Mouse (Mus musculus) small intestine, adult 2 months (tissue): ENCODE results near the gene Coro1c. TPM values are rescaled to one million over a fixed set of nuclear protein-coding genes. Genes with fewer than 3 reads are reported as not detected.

Experiments used
- H3K27ac ChIP-seq: fragments of 200-500 bp; 2 replicates; pipeline ENCODE4 v1.5.1; 2012; ENCODE audit warnings: low read depth, low read length, control low read depth, inconsistent platforms; ENCODE audit not compliant: insufficient read depth
- H3K27me3 ChIP-seq: fragments of 200-500 bp; 2 replicates; pipeline ENCODE4 v1.6.1; 2012; ENCODE audit warnings: mild to moderate bottlenecking, moderate library complexity, low read length, inconsistent platforms; ENCODE audit not compliant: control insufficient read depth, insufficient read depth
- H3K36me3 ChIP-seq: fragments of 200-500 bp; 2 replicates; pipeline ENCODE4 v1.6.1; 2012; ENCODE audit warnings: mild to moderate bottlenecking, low read length, control low read depth, inconsistent platforms; ENCODE audit not compliant: control insufficient read depth, insufficient read depth
- H3K4me1 ChIP-seq: fragments of 200-500 bp; 2 replicates; pipeline ENCODE4 v1.6.1; 2012; ENCODE audit warnings: low read length, inconsistent platforms, mixed read lengths; ENCODE audit not compliant: control insufficient read depth, insufficient read depth, insufficient read length
- H3K4me3 ChIP-seq: fragments of 200-500 bp; 2 replicates; pipeline ENCODE4 v1.5.1; 2012; ENCODE audit warnings: low read depth, mild to moderate bottlenecking, control low read depth, inconsistent platforms, low read length, moderate library complexity
- CTCF ChIP-seq: fragments of 200-500 bp; IDR thresholded peaks from 2 replicates; pipeline ENCODE4 v1.5.1; 2012; ENCODE audit warnings: low read depth, mild to moderate bottlenecking, control low read depth, inconsistent platforms, low read length, moderate library complexity, mixed read lengths; ENCODE audit not compliant: insufficient replicate concordance, insufficient read length; ENCODE audit errors: extremely low read depth
- POLR2A ChIP-seq: fragments of 200-500 bp; IDR thresholded peaks from 2 replicates; pipeline ENCODE4 v1.6.1; 2012; ENCODE audit warnings: low read depth, mild to moderate bottlenecking, control low read depth, inconsistent platforms, low read length, moderate library complexity
- WGBS: fragments of 180-500 bp; shearing (Covaris S2); methylation state at CpG from one replicate; pipeline ENCODE4 v1.1.7; 2018; 5-methylcytosine and 5-hydroxymethylcytosine counted together
- polyA plus RNA-seq: library from polyadenylated mRNA; depleted of rRNA; stranded (reverse); fragments of >200 nt; gene quantifications from 2 replicates; pipeline ENCODE4 v1.2.3, GENCODE M21; 2012

Gene Coro1c
- polyA plus RNA-seq, 1 experiment: 144 TPM

DNA sequence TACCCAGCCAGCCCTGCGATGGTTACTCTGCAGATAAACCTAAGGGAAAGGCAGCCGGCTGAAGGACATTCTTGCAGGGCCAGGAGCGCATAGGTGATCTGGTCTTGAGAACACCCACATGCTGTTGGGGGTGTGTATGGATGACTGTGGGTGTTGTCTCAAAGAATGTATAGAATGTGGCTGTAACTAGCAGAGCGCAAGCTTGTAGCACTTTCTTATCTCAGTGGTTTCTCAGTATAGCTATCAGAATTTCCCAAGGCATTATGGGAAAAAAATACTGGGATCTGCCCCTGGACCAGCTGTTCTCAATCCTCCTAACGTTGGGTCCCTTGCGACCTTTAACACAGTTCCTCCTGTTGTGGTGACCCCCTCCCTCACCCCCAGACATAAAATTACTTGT lies 25.3 kb upstream of the Coro1c start:
- Histone ChIP-seq H3K36me3 (no peaks in the 10 kb centered on the region), H3K27me3 (no peaks in the 10 kb centered on the region), H3K4me3 (no peak overlapping the region), H3K27ac (no peak overlapping the region), H3K4me1 (peaks cover 15% of the 10 kb centered on the region)
- 41% methylated on average over 6 of the region's 6 CpGs for WGBS
- TF ChIP-seq CTCF: no peak
- no peak for TF ChIP-seq POLR2A

DNA sequence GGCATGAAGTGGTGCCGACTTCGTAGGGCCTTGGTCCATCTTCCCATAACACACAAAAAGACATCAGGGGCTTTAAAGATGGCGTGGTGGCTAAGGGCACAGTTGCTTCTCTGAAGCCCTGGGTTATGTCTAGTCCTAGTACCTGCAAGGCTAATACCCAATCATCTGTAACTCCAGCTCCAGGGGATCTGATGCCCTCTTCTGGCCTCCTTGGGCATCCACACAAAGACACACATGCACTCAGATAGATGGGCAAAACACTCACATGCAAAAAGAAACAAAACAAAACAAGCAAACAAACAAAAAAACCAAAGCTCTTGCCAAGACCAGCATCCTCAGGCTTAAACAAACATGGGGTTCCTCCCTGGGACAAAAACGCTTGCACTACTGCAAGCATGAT lies 24.9 kb upstream of the Coro1c start:
- H3K4me3 ChIP-seq: no peak overlapping the region
- TF ChIP-seq POLR2A (no peak), CTCF (peak; percentile 46; the same call in 1 of the 2 replicates)
- H3K4me1 ChIP-seq: peaks cover 15% of the 10 kb centered on the region
- no peaks in the 10 kb centered on the region for H3K36me3 ChIP-seq
- no peak overlapping the region for H3K27ac ChIP-seq
- H3K27me3 ChIP-seq: no peaks in the 10 kb centered on the region
- WGBS: 73% methylated on average over 4 of the region's 4 CpGs

- Histone ChIP-seq H3K36me3 (no peaks in the 10 kb centered on the region), H3K27me3 (no peaks in the 10 kb centered on the region), H3K4me3 (no peak overlapping the region), H3K27ac (no peak overlapping the region), H3K4me1 (peaks cover 15% of the 10 kb centered on the region)
- TF ChIP-seq POLR2A (no peak), CTCF (no peak)
- WGBS: 82% methylated on average over 3 of the region's 3 CpGs
These were observed 23.8 kb upstream of the Coro1c start for GRCm38 (mm10) chr5:113932310-113932709.

- H3K4me1 ChIP-seq: peaks cover 15% of the 10 kb centered on the region
- H3K27ac ChIP-seq: peak overlapping the region; percentile 79
- peak overlapping the region; percentile 22 for H3K4me3 ChIP-seq
- TF ChIP-seq POLR2A (no peak), CTCF (no peak)
- no peaks in the 10 kb centered on the region for H3K27me3 ChIP-seq
- no peaks in the 10 kb centered on the region for H3K36me3 ChIP-seq
- WGBS: 28% methylated on average over 18 of the region's 18 CpGs
These were observed 22.4 kb upstream of the Coro1c start for GRCm38 (mm10) chr5:113930648-113931609.

DNA sequence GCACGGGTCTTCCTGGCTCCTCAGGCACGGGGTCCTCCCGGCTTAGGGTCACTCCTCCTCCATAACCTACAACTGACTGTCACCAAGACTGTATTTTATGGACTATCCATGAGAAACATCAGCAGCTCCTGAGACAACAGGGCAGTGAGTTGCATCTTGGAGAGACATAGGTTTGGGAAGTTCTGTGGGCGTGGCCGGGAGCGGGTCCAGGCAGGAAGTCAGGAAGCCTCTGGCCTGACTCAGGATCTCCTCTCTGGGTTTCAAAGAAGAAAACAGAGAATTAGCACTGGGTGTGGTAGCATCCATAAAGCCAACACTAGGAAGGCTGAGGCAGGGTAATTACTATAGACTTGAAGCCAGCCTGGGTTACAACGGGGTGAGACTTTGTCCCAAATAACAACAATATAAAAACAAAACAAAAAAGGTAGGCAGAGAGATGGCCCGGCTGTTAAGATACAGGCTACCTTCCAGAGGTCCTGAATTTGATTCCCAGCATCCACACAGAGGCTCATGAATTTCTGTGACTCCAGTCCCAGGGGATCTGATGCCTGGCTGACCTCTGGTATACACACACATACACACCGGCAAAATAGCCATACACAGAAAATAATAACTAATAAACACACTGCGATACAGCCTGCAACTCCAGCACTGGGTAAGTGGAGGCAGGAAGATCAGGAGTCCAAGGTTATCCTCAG lies 21.5 kb upstream of the Coro1c start:
- no peak overlapping the region for H3K4me3 ChIP-seq
- no peaks in the 10 kb centered on the region for H3K36me3 ChIP-seq
- no peak for TF ChIP-seq POLR2A
- TF ChIP-seq CTCF: no peak
- no peaks in the 10 kb centered on the region for H3K27me3 ChIP-seq
- 33% methylated on average over 10 of the region's 10 CpGs for WGBS
- H3K27ac ChIP-seq: peak overlapping the region; percentile 39; the same call in 1 of the 2 replicates
- H3K4me1 ChIP-seq: peaks cover 15% of the 10 kb centered on the region

DNA sequence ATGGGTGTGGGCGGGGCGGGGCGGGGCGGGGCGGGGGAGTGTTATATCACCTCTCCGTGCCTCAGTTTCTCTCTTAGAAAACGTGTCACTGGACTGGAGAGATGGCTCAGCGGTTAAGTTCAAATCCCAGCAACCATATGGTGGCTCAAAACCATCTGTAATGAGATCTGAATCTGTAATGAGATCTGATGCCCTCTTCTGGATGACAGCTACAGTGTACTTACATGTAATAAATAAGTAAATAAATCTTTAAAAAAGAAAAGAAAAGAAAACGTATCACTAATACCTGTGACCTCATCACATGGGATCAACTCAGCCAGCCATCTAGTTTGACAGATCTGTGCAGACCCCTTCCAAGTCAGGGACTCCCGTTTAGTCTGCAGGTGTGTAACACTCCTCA lies 21.0 kb upstream of the Coro1c start:
- TF ChIP-seq CTCF (no peak), POLR2A (no peak)
- peaks cover 15% of the 10 kb centered on the region for H3K4me1 ChIP-seq
- no peaks in the 10 kb centered on the region for H3K36me3 ChIP-seq
- WGBS: 57% methylated on average over 10 of the region's 10 CpGs
- no peak overlapping the region for H3K4me3 ChIP-seq
- no peaks in the 10 kb centered on the region for H3K27me3 ChIP-seq
- H3K27ac ChIP-seq: no peak overlapping the region

- WGBS: 64% methylated on average over 4 of the region's 4 CpGs
- H3K4me3 ChIP-seq: no peak overlapping the region
- no peak for TF ChIP-seq POLR2A
- TF ChIP-seq CTCF: no peak
- H3K36me3 ChIP-seq: no peaks in the 10 kb centered on the region
- H3K27me3 ChIP-seq: no peaks in the 10 kb centered on the region
- H3K4me1 ChIP-seq: peaks cover 1% of the 10 kb centered on the region; the same call in 1 of the 2 replicates
- H3K27ac ChIP-seq: no peak overlapping the region
These were observed 16.1 kb upstream of the Coro1c start for GRCm38 (mm10) chr5:113924608-113925007.
